Mouse (Mus musculus): ENCODE measurements around the gene Tmed3. TPM values are rescaled to one million over a fixed set of nuclear protein-coding genes. Genes with fewer than 3 reads are reported as not detected.

Tmed3 gene
- polyA plus RNA-seq (2015; fragmentation: Nextera tagmentation; extraction: Ambion mirVana): 165 and 184 TPM in 2 replicates

GRCm38 (mm10) chr9:89704265-89705196 lies at the start of gene Tmed3:
Gene Tmed3, minus strand, starts transcription at chr9:89705068.
- ATAC-seq (ENCODE audit: insufficient read depth, low FRiP score): peak; percentile 99
- WGBS: 2% methylated on average over 52 of the region's 52 CpGs

GRCm38 (mm10) chr9:89740041-89740440 lies 35.2 kb upstream of the Tmed3 start:
- Histone ChIP-seq H3K9me3 (replicated peaks; ENCODE audit: control insufficient read depth, low read length) (no peaks in the 10 kb centered on the region), H3K27me3 (ENCODE audit: control insufficient read depth, insufficient read depth, low read length) (0 out of 2 replicates have a peak, but pooled peaks cover 2% of the 10 kb centered on the region), H3K27ac (ENCODE audit: low read length) (no peak overlapping the region), H3K9ac (ENCODE audit: low read length) (no peak overlapping the region), H3K4me1 (ENCODE audit: control insufficient read depth, insufficient read depth, low read length) (no peaks in the 10 kb centered on the region), H3K36me3 (ENCODE audit: control insufficient read depth, insufficient read depth, low read length) (no peaks in the 10 kb centered on the region), H3K4me3 (replicated peaks; ENCODE audit: low read length) (no peak overlapping the region), H3K4me2 (ENCODE audit: low read depth, low read length) (no peak overlapping the region)
- no peak for ATAC-seq (ENCODE audit: insufficient read depth, low FRiP score)

More at GRCm38 (mm10) chr9:89704265-89705196, at the start of gene Tmed3:
- H3K9me3 ChIP-seq (replicated peaks; ENCODE audit: control insufficient read depth, low read length): no peaks in the 10 kb centered on the region
- peak within 1 kb of the TSS; percentile 99 for H3K4me2 ChIP-seq (ENCODE audit: low read depth, low read length)
- H3K36me3 ChIP-seq (ENCODE audit: control insufficient read depth, insufficient read depth, low read length): peaks cover 17% of the 10 kb centered on the region
- peaks cover 8% of the 10 kb centered on the region; the same call in 1 of the 2 replicates for H3K4me1 ChIP-seq (ENCODE audit: control insufficient read depth, insufficient read depth, low read length)
- H3K27ac ChIP-seq (ENCODE audit: low read length): peak within 1 kb of the TSS; percentile 93
- H3K4me3 ChIP-seq (replicated peaks; ENCODE audit: low read length): peak within 1 kb of the TSS; percentile 76
- H3K27me3 ChIP-seq (ENCODE audit: control insufficient read depth, insufficient read depth, low read length): no peaks in the 10 kb centered on the region
- H3K9ac ChIP-seq (ENCODE audit: low read length): peak within 1 kb of the TSS; percentile 90

GRCm38 (mm10) chr9:89738295-89738694 lies 33.4 kb upstream of the Tmed3 start, which contains the start of gene Ankrd34c:
Gene Ankrd34c, minus strand, starts transcription at chr9:89738475.
- H3K27me3 ChIP-seq (ENCODE audit: control insufficient read depth, insufficient read depth, low read length): 0 out of 2 replicates have a peak, but pooled peaks cover 2% of the 10 kb centered on the region
- no peak for ATAC-seq (ENCODE audit: insufficient read depth, low FRiP score)
- no peaks in the 10 kb centered on the region for H3K4me1 ChIP-seq (ENCODE audit: control insufficient read depth, insufficient read depth, low read length)
- no peak within 1 kb of the TSS for H3K27ac ChIP-seq (ENCODE audit: low read length)
- no peak within 1 kb of the TSS for H3K4me3 ChIP-seq (replicated peaks; ENCODE audit: low read length)
- no peak within 1 kb of the TSS for H3K4me2 ChIP-seq (ENCODE audit: low read depth, low read length)
- no peaks in the 10 kb centered on the region for H3K36me3 ChIP-seq (ENCODE audit: control insufficient read depth, insufficient read depth, low read length)
- H3K9me3 ChIP-seq (replicated peaks; ENCODE audit: control insufficient read depth, low read length): no peaks in the 10 kb centered on the region
- H3K9ac ChIP-seq (ENCODE audit: low read length): no peak within 1 kb of the TSS
- 3% methylated on average over 8 of the region's 8 CpGs for WGBS

- H3K4me1 ChIP-seq (ENCODE audit: control insufficient read depth, insufficient read depth, low read length): no peaks in the 10 kb centered on the region
- H3K27me3 ChIP-seq (ENCODE audit: control insufficient read depth, insufficient read depth, low read length): 0 out of 2 replicates have a peak, but pooled peaks cover 2% of the 10 kb centered on the region
- no peak overlapping the region for H3K27ac ChIP-seq (ENCODE audit: low read length)
- no peaks in the 10 kb centered on the region for H3K9me3 ChIP-seq (replicated peaks; ENCODE audit: control insufficient read depth, low read length)
- no peak overlapping the region for H3K4me2 ChIP-seq (ENCODE audit: low read depth, low read length)
- ATAC-seq (ENCODE audit: insufficient read depth, low FRiP score): no peak
- H3K36me3 ChIP-seq (ENCODE audit: control insufficient read depth, insufficient read depth, low read length): no peaks in the 10 kb centered on the region
- WGBS: 15% methylated on average over 6 of the region's 6 CpGs
- H3K4me3 ChIP-seq (replicated peaks; ENCODE audit: low read length): no peak overlapping the region
- H3K9ac ChIP-seq (ENCODE audit: low read length): no peak overlapping the region
These were observed 33.0 kb upstream of the Tmed3 start for GRCm38 (mm10) chr9:89737888-89738287.

- H3K9ac ChIP-seq (ENCODE audit: low read length): no peak overlapping the region
- no peak overlapping the region for H3K4me3 ChIP-seq (replicated peaks; ENCODE audit: low read length)
- no peaks in the 10 kb centered on the region for H3K4me1 ChIP-seq (ENCODE audit: control insufficient read depth, insufficient read depth, low read length)
- H3K9me3 ChIP-seq (replicated peaks; ENCODE audit: control insufficient read depth, low read length): no peaks in the 10 kb centered on the region
- H3K36me3 ChIP-seq (ENCODE audit: control insufficient read depth, insufficient read depth, low read length): no peaks in the 10 kb centered on the region
- ATAC-seq (ENCODE audit: insufficient read depth, low FRiP score): 0 out of 2 replicates have a peak, but pooled peaks have one; percentile 40
- no peak overlapping the region for H3K27ac ChIP-seq (ENCODE audit: low read length)
- H3K4me2 ChIP-seq (ENCODE audit: low read depth, low read length): no peak overlapping the region
- WGBS: 7% methylated on average over 20 of the region's 20 CpGs
- H3K27me3 ChIP-seq (ENCODE audit: control insufficient read depth, insufficient read depth, low read length): 0 out of 2 replicates have a peak, but pooled peaks cover 2% of the 10 kb centered on the region
These were observed 32.3 kb upstream of the Tmed3 start for GRCm38 (mm10) chr9:89736932-89737705.

- Histone ChIP-seq H3K27me3 (ENCODE audit: control insufficient read depth, insufficient read depth, low read length) (no peaks in the 10 kb centered on the region), H3K9ac (ENCODE audit: low read length) (no peak overlapping the region), H3K9me3 (replicated peaks; ENCODE audit: control insufficient read depth, low read length) (no peaks in the 10 kb centered on the region), H3K27ac (ENCODE audit: low read length) (no peak overlapping the region), H3K4me3 (replicated peaks; ENCODE audit: low read length) (no peak overlapping the region), H3K4me2 (ENCODE audit: low read depth, low read length) (no peak overlapping the region), H3K36me3 (ENCODE audit: control insufficient read depth, insufficient read depth, low read length) (no peaks in the 10 kb centered on the region), H3K4me1 (ENCODE audit: control insufficient read depth, insufficient read depth, low read length) (peaks cover 8% of the 10 kb centered on the region; the same call in 1 of the 2 replicates)
- WGBS: 25% methylated on average over 4 of the region's 4 CpGs
- no peak for ATAC-seq (ENCODE audit: insufficient read depth, low FRiP score)
These were observed 2.0 kb upstream of the Tmed3 start for GRCm38 (mm10) chr9:89706906-89707305.

GRCm38 (mm10) chr9:89705197-89705533 lies 297 bp upstream of the Tmed3 start:
- H3K4me2 ChIP-seq (ENCODE audit: low read depth, low read length): peak overlapping the region; percentile 99
- peak overlapping the region; percentile 90 for H3K9ac ChIP-seq (ENCODE audit: low read length)
- WGBS: 7% methylated on average over 10 of the region's 10 CpGs

GRCm38 (mm10) chr9:89700910-89701457 lies 3.9 kb downstream of the Tmed3 start:
- Histone ChIP-seq H3K9me3 (replicated peaks; ENCODE audit: control insufficient read depth, low read length) (no peaks in the 10 kb centered on the region), H3K4me2 (ENCODE audit: low read depth, low read length) (no peak overlapping the region), H3K4me3 (replicated peaks; ENCODE audit: low read length) (no peak overlapping the region), H3K4me1 (ENCODE audit: control insufficient read depth, insufficient read depth, low read length) (peaks cover 8% of the 10 kb centered on the region; the same call in 1 of the 2 replicates), H3K9ac (ENCODE audit: low read length) (no peak overlapping the region), H3K27me3 (ENCODE audit: control insufficient read depth, insufficient read depth, low read length) (no peaks in the 10 kb centered on the region), H3K36me3 (ENCODE audit: control insufficient read depth, insufficient read depth, low read length) (peaks cover 24% of the 10 kb centered on the region), H3K27ac (ENCODE audit: low read length) (no peak overlapping the region)
- 84% methylated on average over 2 of the region's 2 CpGs for WGBS
- no peak for ATAC-seq (ENCODE audit: insufficient read depth, low FRiP score)

More at GRCm38 (mm10) chr9:89705197-89705533, 297 bp upstream of the Tmed3 start:
- H3K4me1 ChIP-seq (ENCODE audit: control insufficient read depth, insufficient read depth, low read length): peaks cover 8% of the 10 kb centered on the region; the same call in 1 of the 2 replicates
- ATAC-seq (ENCODE audit: insufficient read depth, low FRiP score): peak; percentile 50; the same call in 1 of the 2 replicates
- peak overlapping the region; percentile 63 for H3K27ac ChIP-seq (ENCODE audit: low read length)
- peaks cover 10% of the 10 kb centered on the region; the same call in 1 of the 2 replicates for H3K36me3 ChIP-seq (ENCODE audit: control insufficient read depth, insufficient read depth, low read length)
- H3K27me3 ChIP-seq (ENCODE audit: control insufficient read depth, insufficient read depth, low read length): no peaks in the 10 kb centered on the region
- no peaks in the 10 kb centered on the region for H3K9me3 ChIP-seq (replicated peaks; ENCODE audit: control insufficient read depth, low read length)
- peak overlapping the region; percentile 76 for H3K4me3 ChIP-seq (replicated peaks; ENCODE audit: low read length)
